Comparison of ENCODE assay signal across 8 mouse cellular contexts in genomic region chr6:124915160-124915941, GRCm38 (mm10). TPM values are rescaled to one million over a fixed set of nuclear protein-coding genes. Genes with fewer than 3 reads are reported as not detected.
DNase-seq lines count a peak whose midpoint lies in the region; ATAC-seq and TF ChIP-seq lines count a peak whose summit lies in the region.

No protein-coding gene starts in this region.

- TF ChIP-seq CTCF in layer of hippocampus, adult 2 months (conservative IDR thresholded peaks at IDR 0.05), result no peak

- H3K9ac ChIP-seq in heart, embryonic 12.5 days, result peak overlapping the region; percentile 100
- peak overlapping the region; percentile 99 for H3K9ac ChIP-seq in midbrain, embryonic 15.5 days

- H3K4me2 ChIP-seq in heart, embryonic 12.5 days, result peak overlapping the region; percentile 96
- peak overlapping the region; percentile 95 for H3K4me2 ChIP-seq in midbrain, embryonic 15.5 days

- peaks cover 60% of the 10 kb centered on the region for H3K4me1 ChIP-seq in heart, embryonic 12.5 days (replicated peaks)
- peaks cover 51% of the 10 kb centered on the region for H3K4me1 ChIP-seq in midbrain, embryonic 15.5 days

- no peak for ATAC-seq in heart, embryonic 12.5 days (ENCODE audit: insufficient number of reproducible peaks, low FRiP score)
- ATAC-seq in midbrain, embryonic 15.5 days (replicated peaks), result no peak

- peak in 1 of 2 experiments; percentile 19 for DNase-seq in layer of hippocampus, adult 2 months (ENCODE audit: low spot score in 2 of 2)
- DNase-seq in layer of hippocampus, postnatal 36 days, result no peak
- DNase-seq in brain, adult 2 months (ENCODE audit: low read depth, low spot score), result peak; percentile 59
- DNase-seq in kidney, postnatal 14 days, result peak; percentile 67
- no peak for DNase-seq in gastrocnemius, postnatal 36 days
- no peak for DNase-seq in thymus, postnatal 10 days (ENCODE audit: low spot score in 2 of 2)

- peak overlapping the region; percentile 92 for H3K4me3 ChIP-seq in layer of hippocampus, adult 2 months
- peak overlapping the region; percentile 94 for H3K4me3 ChIP-seq in heart, embryonic 12.5 days
- peak overlapping the region; percentile 86 for H3K4me3 ChIP-seq in midbrain, embryonic 15.5 days

- peaks cover 21% of the 10 kb centered on the region for H3K36me3 ChIP-seq in heart, embryonic 12.5 days
- peaks cover 20% of the 10 kb centered on the region; the same call in 1 of the 2 replicates for H3K36me3 ChIP-seq in midbrain, embryonic 15.5 days (replicated peaks)

- peaks cover 7% of the 10 kb centered on the region; the same call in 1 of the 2 replicates for H3K27me3 ChIP-seq in heart, embryonic 12.5 days (replicated peaks)
- no peaks in the 10 kb centered on the region for H3K27me3 ChIP-seq in midbrain, embryonic 15.5 days (replicated peaks)

- 22% methylated on average over 22 of the region's 22 CpGs for WGBS in heart, embryonic 12.5 days
- WGBS in midbrain, embryonic 15.5 days, result 5% methylated on average over 22 of the region's 22 CpGs

- H3K9me3 ChIP-seq in heart, embryonic 12.5 days (replicated peaks), result no peaks in the 10 kb centered on the region
- H3K9me3 ChIP-seq in midbrain, embryonic 15.5 days, result no peaks in the 10 kb centered on the region

- peak overlapping the region; percentile 99 for H3K27ac ChIP-seq in layer of hippocampus, adult 2 months
- no peak overlapping the region for H3K27ac ChIP-seq in heart, embryonic 12.5 days (ENCODE audit: poor library complexity, severe bottlenecking)
- H3K27ac ChIP-seq in midbrain, embryonic 15.5 days, result peak overlapping the region; percentile 100

- intact Hi-C loops in gastrocnemius, postnatal 36 days (cut with DNase I), result loop anchor here (5.0 kb wide), 1 partner anchor 58 kb away; the partner anchor contains the start of gene P3h3

RNA-seq across cellular contexts. Expression of gene Lag3, which starts 3.8 kb away (rescaled TPM):
- 1 to 10 TPM; 1.3 to 1.7 TPM for total RNA-seq in layer of hippocampus, adult 2 months (2021)
- 1 to 10 TPM; 2.1 to 2.3 TPM for total RNA-seq in layer of hippocampus, postnatal 36 days (2021)
- 1.4 and 1.5 TPM in 2 replicates for polyA plus RNA-seq in heart, embryonic 12.5 days (2016; fragmentation: Nextera tagmentation; extraction: Ambion mirVana)
- polyA plus RNA-seq in midbrain, embryonic 15.5 days (2015; fragmentation: Nextera tagmentation; extraction: Ambion mirVana), result 2.8 and 3.2 TPM in 2 replicates
- total RNA-seq in gastrocnemius, postnatal 36 days (2021), result under 1 TPM in 1 of 2 experiments, not detected in 1; 0.25 TPM

RNA-seq across cellular contexts. Expression of gene Ptms, which starts 4.6 kb away (rescaled TPM):
- total RNA-seq in layer of hippocampus, adult 2 months (2021), result 1,000 to 10,000 TPM in 1 of 2 experiments, 100 to 1,000 TPM in 1; 991 to 1,057 TPM
- total RNA-seq in layer of hippocampus, postnatal 36 days (2021), result 1,000 to 10,000 TPM; 1,023 to 1,087 TPM
- 233 and 243 TPM in 2 replicates for polyA plus RNA-seq in heart, embryonic 12.5 days (2016; fragmentation: Nextera tagmentation; extraction: Ambion mirVana)
- polyA plus RNA-seq in midbrain, embryonic 15.5 days (2015; fragmentation: Nextera tagmentation; extraction: Ambion mirVana), result 880 and 884 TPM in 2 replicates
- total RNA-seq in gastrocnemius, postnatal 36 days (2021), result 100 to 1,000 TPM; 101 to 129 TPM

RNA-seq across cellular contexts. Expression of gene Mlf2, which starts 15.8 kb away (rescaled TPM):
- total RNA-seq in layer of hippocampus, adult 2 months (2021), result 100 to 1,000 TPM; 627 to 642 TPM
- 100 to 1,000 TPM; 630 to 652 TPM for total RNA-seq in layer of hippocampus, postnatal 36 days (2021)
- polyA plus RNA-seq in heart, embryonic 12.5 days (2016; fragmentation: Nextera tagmentation; extraction: Ambion mirVana), result 357 and 358 TPM in 2 replicates
- polyA plus RNA-seq in midbrain, embryonic 15.5 days (2015; fragmentation: Nextera tagmentation; extraction: Ambion mirVana), result 559 and 568 TPM in 2 replicates
- 100 to 1,000 TPM; 201 to 209 TPM for total RNA-seq in gastrocnemius, postnatal 36 days (2021)

RNA-seq across cellular contexts. Expression of gene Cd4, which starts 27.3 kb away (rescaled TPM):
- under 1 TPM; 0.18 to 0.47 TPM for total RNA-seq in layer of hippocampus, adult 2 months (2021)
- under 1 TPM in 1 of 2 experiments, not detected in 1; 0.23 TPM for total RNA-seq in layer of hippocampus, postnatal 36 days (2021)
- polyA plus RNA-seq in heart, embryonic 12.5 days (2016; fragmentation: Nextera tagmentation; extraction: Ambion mirVana), result not detected in 2 replicates
- polyA plus RNA-seq in midbrain, embryonic 15.5 days (2015; fragmentation: Nextera tagmentation; extraction: Ambion mirVana), result 0.21 and 0.33 TPM in 2 replicates
- total RNA-seq in gastrocnemius, postnatal 36 days (2021), result 1 to 10 TPM in 1 of 2 experiments, not detected in 1; 2.8 TPM

RNA-seq across cellular contexts. Expression of gene Cops7a, which starts 50.0 kb away (rescaled TPM):
- 100 to 1,000 TPM; 136 to 151 TPM for total RNA-seq in layer of hippocampus, adult 2 months (2021)
- total RNA-seq in layer of hippocampus, postnatal 36 days (2021), result 100 to 1,000 TPM; 149 TPM
- 148 and 149 TPM in 2 replicates for polyA plus RNA-seq in heart, embryonic 12.5 days (2016; fragmentation: Nextera tagmentation; extraction: Ambion mirVana)
- 94.5 and 95.5 TPM in 2 replicates for polyA plus RNA-seq in midbrain, embryonic 15.5 days (2015; fragmentation: Nextera tagmentation; extraction: Ambion mirVana)
- 100 to 1,000 TPM in 1 of 2 experiments, 10 to 100 TPM in 1; 98.3 to 107 TPM for total RNA-seq in gastrocnemius, postnatal 36 days (2021)

Comparison
In these comparisons a context has a peak if more than half of its experiments do, and no peak if none do; other contexts are left out.
1. DNase-seq: peak in brain, adult 2 months (single experiment) and kidney, postnatal 14 days (single experiment); none in layer of hippocampus, postnatal 36 days (0 of 2), gastrocnemius, postnatal 36 days (0 of 2) and thymus, postnatal 10 days (0 of 2).
2. RNA of gene Ptms, which starts 4.6 kb away (total RNA-seq): 1,023 to 1,087 TPM in layer of hippocampus, postnatal 36 days and 991 to 1,057 TPM in layer of hippocampus, adult 2 months; 101 to 129 TPM in gastrocnemius, postnatal 36 days; every median in the first group is over 4 times any median in the second.
3. Peak in every context shown above with its lines, with median percentiles within 50 percentile points of each other: H3K4me3 ChIP-seq.